Mouse (Mus musculus) skeletal muscle tissue, adult 2 months (tissue): ENCODE data around the gene Fam49a.

ENCODE experiments used
- DNase-seq: peaks from one replicate; pipeline ENCODE4 v3.0.0-alpha.2; 2012; ENCODE audit warnings: low read depth, low spot score

Fam49a gene

GRCm38 (mm10) chr12:12266552-12266951 is 4.6 kb downstream of the Fam49a start:
- DNase-seq: no peak

- no peak for DNase-seq
Measured at GRCm38 (mm10) chr12:12270495-12270894, 8.6 kb downstream of the Fam49a start.

GRCm38 (mm10) chr12:12274115-12274514 is 12.2 kb downstream of the Fam49a start:
- no peak for DNase-seq

- no peak for DNase-seq
Measured at GRCm38 (mm10) chr12:12275124-12275779, 13.3 kb downstream of the Fam49a start.

- DNase-seq: no peak
Measured at GRCm38 (mm10) chr12:12277741-12278463, 16.0 kb downstream of the Fam49a start.

GRCm38 (mm10) chr12:12278464-12278872 is 16.5 kb downstream of the Fam49a start:
- DNase-seq: no peak

- peak; percentile 73 for DNase-seq
Measured at GRCm38 (mm10) chr12:12283702-12284288, 21.9 kb downstream of the Fam49a start.

- peak; percentile 76 for DNase-seq
Measured at GRCm38 (mm10) chr12:12284521-12284920, 22.6 kb downstream of the Fam49a start.

- no peak for DNase-seq
Measured at GRCm38 (mm10) chr12:12287131-12287786, 25.3 kb downstream of the Fam49a start.

GRCm38 (mm10) chr12:12287787-12288132 is 25.8 kb downstream of the Fam49a start:
- DNase-seq: no peak

- no peak for DNase-seq
Measured at GRCm38 (mm10) chr12:12288586-12288985, 26.6 kb downstream of the Fam49a start.

- DNase-seq: no peak
Measured at GRCm38 (mm10) chr12:12289636-12290035, 27.7 kb downstream of the Fam49a start.

GRCm38 (mm10) chr12:12292043-12292618 is 30.2 kb downstream of the Fam49a start:
- no peak for DNase-seq

GRCm38 (mm10) chr12:12294380-12295171 is 32.6 kb downstream of the Fam49a start:
- no peak for DNase-seq

- no peak for DNase-seq
Measured at GRCm38 (mm10) chr12:12298451-12298850, 36.5 kb downstream of the Fam49a start.

GRCm38 (mm10) chr12:12299303-12299702 is 37.4 kb downstream of the Fam49a start:
- no peak for DNase-seq

- DNase-seq: no peak
Measured at GRCm38 (mm10) chr12:12301149-12301548, 39.2 kb downstream of the Fam49a start.

- peak; percentile 65 for DNase-seq
Measured at GRCm38 (mm10) chr12:12301815-12302214, 39.9 kb downstream of the Fam49a start.

- no peak for DNase-seq
Measured at GRCm38 (mm10) chr12:12306214-12306613, 44.3 kb downstream of the Fam49a start.

- DNase-seq: no peak
Measured at GRCm38 (mm10) chr12:12306814-12307213, 44.9 kb downstream of the Fam49a start.

GRCm38 (mm10) chr12:12307245-12307644 is 45.3 kb downstream of the Fam49a start:
- no peak for DNase-seq
